Mouse (Mus musculus) liver, embryonic 14.5 days (tissue): ENCODE data around the gene Ephb4. TPM values are rescaled to one million over a fixed set of nuclear protein-coding genes. Genes with fewer than 3 reads are reported as not detected.

Experiments used
- ATAC-seq: fragments of 200-750 bp; cut with Nextera tagmentation; 2 replicates; pipeline ENCODE4 v1.8.0; 2017; ENCODE audit warnings: moderate number of reproducible peaks, mild to moderate bottlenecking, moderate library complexity; ENCODE audit not compliant: insufficient read depth
- DNase-seq, 3 experiments: peaks; one replicate each; pipeline ENCODE4 v3.0.0-alpha.2; 2012 to 2013; ENCODE audit warnings: low read depth in 3 of 3, low spot score in 3 of 3
- H3K27ac ChIP-seq: fragments of 300-500 bp; sonication (generic); 2 replicates; pipeline ENCODE4 v1.5.1; 2014; ENCODE audit warnings: moderate library complexity, mild to moderate bottlenecking, control low read depth, inconsistent platforms
- H3K27me3 ChIP-seq: fragments of 300-500 bp; sonication (generic); 2 replicates; pipeline ENCODE4 v1.6.1; 2014; ENCODE audit warnings: mild to moderate bottlenecking, low read length, moderate library complexity; ENCODE audit not compliant: control insufficient read depth, insufficient read depth
- H3K36me3 ChIP-seq: fragments of 300-500 bp; sonication (generic); replicated peaks from 2 replicates; pipeline ENCODE4 v1.6.1; 2014; ENCODE audit warnings: low read depth; ENCODE audit not compliant: control insufficient read depth, insufficient read depth
- H3K4me1 ChIP-seq, 2 experiments: fragments of 200-500 bp in 1 of 2; fragments of 300-500 bp in 1 of 2; sonication (generic) in 1 of 2; replicated peaks; 2 replicates each; pipeline ENCODE4 v1.6.1; 2012 to 2014; ENCODE audit warnings: antibody characterized with exemption in 1 of 2, inconsistent platforms in 1 of 2, low read length in 1 of 2; ENCODE audit not compliant: control insufficient read depth in 2 of 2, insufficient read depth in 2 of 2
- H3K4me2 ChIP-seq: fragments of 300-500 bp; sonication (generic); 2 replicates; pipeline ENCODE4 v1.6.1; 2014; ENCODE audit warnings: low read depth, mild to moderate bottlenecking, control low read depth, moderate library complexity
- H3K4me3 ChIP-seq, 2 experiments: fragments of 200-500 bp in 1 of 2; fragments of 300-500 bp in 1 of 2; sonication (generic) in 1 of 2; 2 replicates each; pipeline ENCODE4 v1.5.1; 2012 to 2014; ENCODE audit warnings: low read depth in 2 of 2, low read length in 2 of 2, mild to moderate bottlenecking in 2 of 2, control low read depth in 1 of 2, inconsistent platforms in 1 of 2, moderate library complexity in 1 of 2; ENCODE audit not compliant: insufficient read depth in 1 of 2
- H3K9ac ChIP-seq: fragments of 300-500 bp; sonication (generic); replicated peaks from 2 replicates; pipeline ENCODE4 v1.6.1; 2014; ENCODE audit warnings: mild to moderate bottlenecking, control low read depth, moderate library complexity
- H3K9me3 ChIP-seq: fragments of 300-500 bp; sonication (generic); 2 replicates; pipeline ENCODE4 v1.6.1; 2016; ENCODE audit warnings: low read length, mixed read lengths; ENCODE audit not compliant: control insufficient read depth
- CTCF ChIP-seq: IDR thresholded peaks from 2 replicates; pipeline ENCODE4 v1.5.1; 2016; ENCODE audit warnings: antibody characterized with exemption, low read depth, control low read depth
- EP300 ChIP-seq: IDR thresholded peaks from 2 replicates; pipeline ENCODE4 v1.6.1; 2016; ENCODE audit warnings: antibody characterized with exemption, low read depth
- WGBS: fragments of 180-500 bp; shearing (Covaris S2); extraction: QIAGEN DNeasy Blood & Tissue Kit; methylation state at CpG from one replicate; pipeline ENCODE4 v1.1.7; 2014; ENCODE audit not compliant: insufficient replicate concordance; 5-methylcytosine and 5-hydroxymethylcytosine counted together
- polyA plus RNA-seq, 2 experiments: library from polyadenylated mRNA; depleted of rRNA in 1 of 2; stranded (reverse) in 1 of 2; unstranded in 1 of 2; fragments of >200 nt; fragmentation: Nextera tagmentation in 1 of 2; extraction: Ambion mirVana in 1 of 2; gene quantifications; 2 replicates each; pipeline versions ENCODE4 v1.2.1 to v1.2.3; 2012 to 2014

Ephb4 gene
- polyA plus RNA-seq, 2 experiments, result 5.7 to 7.8 TPM

GRCm38 (mm10) chr5:137339290-137339979 is 10.5 kb upstream of the Ephb4 start:
- no peak; the same call in 1 of the 2 replicates for ATAC-seq
- Histone ChIP-seq H3K36me3 (no peaks in the 10 kb centered on the region), H3K4me3 (peak overlapping the region in 1 of 2 experiments; percentile 56; a peak in 1 of 4 replicates), H3K27me3 (no peaks in the 10 kb centered on the region), H3K27ac (no peak overlapping the region), H3K4me2 (peak overlapping the region; percentile 83), H3K4me1 (peaks cover 2 to 20% of the 10 kb centered on the region in 2 experiments; a peak in 2 of 4 replicates), H3K9me3 (no peaks in the 10 kb centered on the region), H3K9ac (no peak overlapping the region)
- DNase-seq, result no peak
- WGBS, result 20% methylated on average over 22 of the region's 22 CpGs
- TF ChIP-seq CTCF (no peak), EP300 (no peak)

- no peak for DNase-seq
- H3K4me2 ChIP-seq, result no peak overlapping the region
- H3K4me3 ChIP-seq, result no peak overlapping the region
- H3K27me3 ChIP-seq, result no peaks in the 10 kb centered on the region
- ATAC-seq, result no peak
- H3K27ac ChIP-seq, result no peak overlapping the region
- H3K36me3 ChIP-seq, result no peaks in the 10 kb centered on the region
- peaks cover 2 to 25% of the 10 kb centered on the region in 2 experiments; a peak in 2 of 4 replicates for H3K4me1 ChIP-seq
- H3K9me3 ChIP-seq, result no peaks in the 10 kb centered on the region
- 45% methylated on average over 6 of the region's 6 CpGs for WGBS
- no peak overlapping the region for H3K9ac ChIP-seq
- no peak for TF ChIP-seq CTCF
- no peak for TF ChIP-seq EP300
Measured at GRCm38 (mm10) chr5:137340222-137340621, 9.7 kb upstream of the Ephb4 start.

- TF ChIP-seq CTCF (no peak), EP300 (no peak)
- H3K4me2 ChIP-seq, result no peak overlapping the region
- no peaks in the 10 kb centered on the region for H3K36me3 ChIP-seq
- ATAC-seq (no peak), DNase-seq (no peak)
- no peak overlapping the region for H3K4me3 ChIP-seq
- H3K27ac ChIP-seq, result no peak overlapping the region
- H3K4me1 ChIP-seq, result peaks cover 2 to 26% of the 10 kb centered on the region in 2 experiments; a peak in 2 of 4 replicates
- no peak overlapping the region for H3K9ac ChIP-seq
- no peaks in the 10 kb centered on the region; the same call in 1 of the 2 replicates for H3K27me3 ChIP-seq
- H3K9me3 ChIP-seq, result no peaks in the 10 kb centered on the region
- WGBS, result 55% methylated on average over 7 of the region's 7 CpGs
Measured at GRCm38 (mm10) chr5:137342407-137343012, 7.4 kb upstream of the Ephb4 start.

- H3K9ac ChIP-seq, result no peak overlapping the region
- WGBS, result 80% methylated on average over 5 of the region's 5 CpGs
- peaks cover 2 to 22% of the 10 kb centered on the region in 2 experiments; a peak in 2 of 4 replicates for H3K4me1 ChIP-seq
- peaks cover 6% of the 10 kb centered on the region for H3K27me3 ChIP-seq
- DNase-seq, result no peak
- TF ChIP-seq CTCF (no peak), EP300 (no peak)
- no peak overlapping the region for H3K4me2 ChIP-seq
- H3K27ac ChIP-seq, result no peak overlapping the region
- no peak for ATAC-seq
- H3K4me3 ChIP-seq, result no peak overlapping the region
- H3K9me3 ChIP-seq, result no peaks in the 10 kb centered on the region
- no peaks in the 10 kb centered on the region for H3K36me3 ChIP-seq
Measured at GRCm38 (mm10) chr5:137343412-137343811, 6.5 kb upstream of the Ephb4 start.

GRCm38 (mm10) chr5:137343869-137344268 is 6.0 kb upstream of the Ephb4 start:
- DNase-seq (no peak), ATAC-seq (no peak)
- no peak overlapping the region for H3K9ac ChIP-seq
- peaks cover 2 to 20% of the 10 kb centered on the region in 2 experiments; a peak in 2 of 4 replicates for H3K4me1 ChIP-seq
- H3K27me3 ChIP-seq, result peaks cover 10% of the 10 kb centered on the region
- H3K4me2 ChIP-seq, result no peak overlapping the region
- TF ChIP-seq EP300 (no peak), CTCF (peak; percentile 33)
- H3K4me3 ChIP-seq, result no peak overlapping the region
- H3K36me3 ChIP-seq, result no peaks in the 10 kb centered on the region
- no peak overlapping the region for H3K27ac ChIP-seq
- no peaks in the 10 kb centered on the region for H3K9me3 ChIP-seq
